10 mouse cellular contexts compared by ENCODE assay signal in the genomic region with DNA sequence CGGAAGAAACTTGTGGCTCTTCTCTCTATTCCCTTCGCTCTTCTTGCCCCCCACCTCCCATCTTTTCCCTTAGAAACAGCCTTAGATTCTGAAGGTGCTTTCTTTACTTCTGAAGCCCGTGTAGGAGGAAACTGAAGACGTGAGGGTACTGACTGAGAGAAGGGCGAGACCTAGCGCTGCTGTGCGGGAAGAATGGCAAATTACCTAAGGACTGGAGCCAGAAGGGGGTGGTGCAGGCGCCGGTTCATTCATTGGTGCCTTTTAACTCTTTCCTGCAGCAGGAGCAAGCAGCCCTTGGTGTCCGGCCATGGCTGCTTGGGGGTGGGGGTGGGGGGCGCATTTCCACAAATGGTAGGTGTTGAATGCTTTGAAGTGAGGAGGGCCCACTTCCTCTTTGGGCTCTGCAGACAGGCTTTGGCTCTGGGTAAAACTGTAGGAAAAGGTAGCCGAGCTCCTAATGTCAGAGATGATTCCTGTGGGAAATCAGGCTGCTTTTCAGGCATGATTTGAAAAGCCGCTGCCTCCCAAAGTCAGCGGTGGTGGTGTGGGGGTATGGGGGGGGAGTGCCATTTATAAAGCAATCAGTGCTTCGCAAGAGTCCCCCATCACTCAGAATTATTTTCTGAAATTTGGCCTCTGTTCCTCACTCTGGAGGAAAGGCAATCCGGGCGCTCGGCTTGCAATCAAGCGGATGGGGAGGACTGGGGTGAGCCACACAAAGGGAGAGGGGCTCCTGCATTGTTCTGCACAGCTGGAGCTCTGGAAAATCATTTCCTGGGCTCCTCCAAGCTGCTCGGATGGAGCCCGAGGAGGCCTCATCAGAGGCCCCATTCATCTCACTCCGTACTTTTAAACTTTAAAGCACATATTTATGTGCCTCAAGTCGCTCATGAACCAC. TPM values are rescaled to one million over a fixed set of nuclear protein-coding genes. Genes with fewer than 3 reads are reported as not detected.
A peak's percentile ranks its signal among the peaks of the same experiment; 100 is the strongest.
DNase-seq lines count a peak whose midpoint lies in the region; ATAC-seq and TF ChIP-seq lines count a peak whose summit lies in the region.
"Had no signal": no experiment of that assay in that cellular context is flagged by ENCODE, and none has a peak within 500 bp of the region (broad histone marks: within the 10 kb centered on the region; RNA-seq: fewer than 3 reads in every experiment).

No protein-coding gene starts in this region.

- no peaks in the 10 kb centered on the region for H3K27me3 ChIP-seq in kidney, postnatal 0 days (ENCODE audit: insufficient read depth, low read length)
- H3K27me3 ChIP-seq in midbrain, embryonic 10.5 days (ENCODE audit: low read depth, poor library complexity, severe bottlenecking) = peaks cover 18% of the 10 kb centered on the region

- intact Hi-C loops in gastrocnemius, adult 2 months (cut with DNase I) = no loop called here

- WGBS in kidney, postnatal 0 days = 2% methylated on average over 23 of the region's 23 CpGs
- WGBS in midbrain, embryonic 10.5 days = 2% methylated on average over 23 of the region's 23 CpGs

- DNase-seq in kidney, postnatal 0 days (ENCODE audit: low spot score) = peak; percentile 21
- no peak for DNase-seq in kidney, postnatal 4 days
- peak; percentile 19 for DNase-seq in forelimb bud, embryonic 11.5 days (ENCODE audit: low read depth, low spot score)
- peak; percentile 44 for DNase-seq in midbrain, embryonic 10.5 days (ENCODE audit: low spot score)
- no peak for DNase-seq in lung, postnatal 36 days
- DNase-seq in urinary bladder, adult 18-20 months (ENCODE audit: low spot score in 2 of 2) = no peak
- no peak for DNase-seq in spleen, postnatal 14 days (ENCODE audit: low spot score in 2 of 2)
- DNase-seq in gastrocnemius, adult 2 months = no peak
- DNase-seq: cerebellum, postnatal 14 days; lung, postnatal 4 days had no signal

- ATAC-seq in kidney, postnatal 0 days (replicated peaks; ENCODE audit: low FRiP score, low read depth) = no peak

- H3K4me1 ChIP-seq in kidney, postnatal 0 days (replicated peaks; ENCODE audit: insufficient read depth, low read length) = 0 out of 2 replicates have a peak, but pooled peaks cover 2% of the 10 kb centered on the region
- peaks cover 26% of the 10 kb centered on the region for H3K4me1 ChIP-seq in midbrain, embryonic 10.5 days

- H3K4me3 ChIP-seq in kidney, postnatal 0 days (replicated peaks; ENCODE audit: low read depth, low read length) = no peak overlapping the region
- peak overlapping the region; percentile 43 for H3K4me3 ChIP-seq in midbrain, embryonic 10.5 days
- no peak overlapping the region for H3K4me3 ChIP-seq in gastrocnemius, adult 2 months

- no peaks in the 10 kb centered on the region for H3K36me3 ChIP-seq in kidney, postnatal 0 days (ENCODE audit: insufficient read depth, low read length)
- 0 out of 2 replicates have a peak, but pooled peaks cover under 1% of the 10 kb centered on the region for H3K36me3 ChIP-seq in midbrain, embryonic 10.5 days

- no peak overlapping the region; the same call in 1 of the 2 replicates for H3K4me2 ChIP-seq in kidney, postnatal 0 days (ENCODE audit: low read length)

- no peaks in the 10 kb centered on the region for H3K9me3 ChIP-seq in kidney, postnatal 0 days (replicated peaks; ENCODE audit: low read length)
- H3K9me3 ChIP-seq in midbrain, embryonic 10.5 days (replicated peaks) = no peaks in the 10 kb centered on the region

- no peak for TF ChIP-seq CTCF in kidney, postnatal 0 days (IDR thresholded peaks at IDR 0.05; ENCODE audit: low read depth)
- no peak for TF ChIP-seq CTCF in gastrocnemius, adult 2 months (IDR thresholded peaks at IDR 0.05)

- 0 out of 2 replicates have a peak overlapping the region, but pooled peaks have one; percentile 13 for H3K9ac ChIP-seq in kidney, postnatal 0 days (ENCODE audit: low read depth, low read length)

- no peak overlapping the region for H3K27ac ChIP-seq in kidney, postnatal 0 days
- peak overlapping the region; percentile 73 for H3K27ac ChIP-seq in midbrain, embryonic 10.5 days (replicated peaks)
- no peak overlapping the region for H3K27ac ChIP-seq in gastrocnemius, adult 2 months

RNA-seq across cellular contexts. Expression of a gene that starts 53.4 kb away (rescaled TPM):
- 13.6 and 15.2 TPM in 2 replicates for polyA plus RNA-seq in kidney, postnatal 0 days (2015; fragmentation: Nextera tagmentation; extraction: Ambion mirVana)
- polyA plus RNA-seq in midbrain, embryonic 10.5 days (2016; fragmentation: Nextera tagmentation; extraction: Ambion mirVana) = 41.6 and 43.4 TPM in 2 replicates
- 10 to 100 TPM; 21.3 to 23.0 TPM for total RNA-seq in gastrocnemius, adult 2 months (2021)

RNA-seq across cellular contexts. Expression of a gene that starts 53.4 kb away (rescaled TPM):
- 29.6 and 34.9 TPM in 2 replicates for polyA plus RNA-seq in kidney, postnatal 0 days (2015; fragmentation: Nextera tagmentation; extraction: Ambion mirVana)
- polyA plus RNA-seq in midbrain, embryonic 10.5 days (2016; fragmentation: Nextera tagmentation; extraction: Ambion mirVana) = 56.6 and 60.8 TPM in 2 replicates
- 10 to 100 TPM; 30.2 to 31.9 TPM for total RNA-seq in gastrocnemius, adult 2 months (2021)

Comparison
In these comparisons a context has a peak if more than half of its experiments do, and no peak if none do; other contexts are left out.
1. DNase-seq: peak in kidney, postnatal 0 days (single experiment), forelimb bud, embryonic 11.5 days (single experiment) and midbrain, embryonic 10.5 days (single experiment); none in kidney, postnatal 4 days (0 of 2), lung, postnatal 36 days (single experiment), urinary bladder, adult 18-20 months (0 of 2), spleen, postnatal 14 days (0 of 2) and gastrocnemius, adult 2 months (single experiment).